Comparison of ENCODE assay signal across 10 mouse cellular contexts in the genomic region with DNA sequence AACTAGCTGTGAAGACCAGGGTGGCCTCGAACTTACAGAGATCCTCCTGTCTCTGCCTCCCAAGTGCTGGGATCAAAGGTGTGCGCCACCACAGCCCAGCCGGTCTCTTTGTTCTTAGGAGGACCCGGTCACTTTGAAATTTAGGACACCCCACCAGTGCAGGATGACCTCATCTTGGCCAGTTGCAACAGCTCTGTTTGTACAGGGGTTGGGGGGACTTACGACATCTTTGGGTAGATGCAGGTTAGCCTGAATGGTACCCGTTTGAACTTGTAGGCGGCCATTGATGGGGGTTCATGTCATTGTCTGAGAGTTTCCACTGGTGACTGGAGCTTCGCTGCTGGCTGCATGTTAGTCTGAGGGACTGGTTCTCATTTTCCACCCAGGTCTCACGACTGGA. TPM values are rescaled to one million over a fixed set of nuclear protein-coding genes. Genes with fewer than 3 reads are reported as not detected.
DNase-seq lines count a peak whose midpoint lies in the region; ATAC-seq and TF ChIP-seq lines count a peak whose summit lies in the region.
"Had no signal": no experiment of that assay in that cellular context is flagged by ENCODE, and none has a peak within 500 bp of the region (broad histone marks: within the 10 kb centered on the region; RNA-seq: fewer than 3 reads in every experiment).

No protein-coding gene starts in this region.

- no peak overlapping the region for H3K9ac ChIP-seq in forebrain, embryonic 13.5 days
- no peak overlapping the region for H3K9ac ChIP-seq in lung, embryonic 15.5 days
- H3K9ac ChIP-seq: midbrain, embryonic 12.5 days had no signal

- 77% methylated on average over 9 of the region's 9 CpGs for WGBS in forebrain, embryonic 10.5 days
- WGBS in forebrain, embryonic 13.5 days, result 78% methylated on average over 9 of the region's 9 CpGs
- WGBS in lung, embryonic 15.5 days, result 71% methylated on average over 9 of the region's 9 CpGs
- 76% methylated on average over 9 of the region's 9 CpGs for WGBS in lung, adult 2 months

- peak overlapping the region; percentile 64; the same call in 1 of the 2 replicates for H3K27ac ChIP-seq in forebrain, embryonic 10.5 days
- no peak overlapping the region for H3K27ac ChIP-seq in forebrain, embryonic 13.5 days
- H3K27ac ChIP-seq in lung, embryonic 15.5 days, result peak overlapping the region; percentile 5; the same call in 1 of the 2 replicates
- H3K27ac ChIP-seq: midbrain, embryonic 12.5 days had no signal

- no peak for TF ChIP-seq CTCF in lung, adult 2 months (IDR thresholded peaks at IDR 0.05; ENCODE audit: insufficient read depth, low read length)

- no peaks in the 10 kb centered on the region for H3K36me3 ChIP-seq in forebrain, embryonic 10.5 days (replicated peaks)
- no peaks in the 10 kb centered on the region for H3K36me3 ChIP-seq in forebrain, embryonic 13.5 days (ENCODE audit: poor library complexity, severe bottlenecking)
- H3K36me3 ChIP-seq in lung, embryonic 15.5 days, result no peaks in the 10 kb centered on the region
- H3K36me3 ChIP-seq: midbrain, embryonic 12.5 days had no signal

- H3K4me1 ChIP-seq in forebrain, embryonic 10.5 days, result peaks cover 41% of the 10 kb centered on the region
- H3K4me1 ChIP-seq in forebrain, embryonic 13.5 days, result peaks cover 3% of the 10 kb centered on the region; the same call in 1 of the 2 replicates
- H3K4me1 ChIP-seq in lung, embryonic 15.5 days, result peaks cover 50% of the 10 kb centered on the region
- H3K4me1 ChIP-seq in lung, adult 2 months (ENCODE audit: control insufficient read depth, insufficient read depth, low read length), result peaks cover 6% of the 10 kb centered on the region

- TF ChIP-seq POLR2A in lung, adult 2 months (IDR thresholded peaks at IDR 0.05; ENCODE audit: borderline replicate concordance, extremely low read depth, low read depth, low read length), result no peak

- no peaks in the 10 kb centered on the region for H3K9me3 ChIP-seq in forebrain, embryonic 10.5 days
- no peaks in the 10 kb centered on the region for H3K9me3 ChIP-seq in forebrain, embryonic 13.5 days (replicated peaks)
- no peaks in the 10 kb centered on the region for H3K9me3 ChIP-seq in lung, embryonic 15.5 days
- H3K9me3 ChIP-seq: midbrain, embryonic 12.5 days had no signal

- no peak for ATAC-seq in forebrain, embryonic 13.5 days
- no peak for ATAC-seq in lung, embryonic 15.5 days (ENCODE audit: borderline replicate concordance, extremely low read depth, low FRiP score, low TSS enrichment)
- ATAC-seq in neutrophil, adult 5-6 weeks (ENCODE audit: extremely low read depth, insufficient number of reproducible peaks, low FRiP score, poor library complexity, severe bottlenecking), result 0 out of 2 replicates have a peak, but pooled peaks have one; percentile 21
- no peak for ATAC-seq in erythroid progenitor cell, adult 5-6 weeks (replicated peaks; ENCODE audit: low FRiP score, poor library complexity, severe bottlenecking)

- no peak for DNase-seq in forebrain, embryonic 10.5 days (ENCODE audit: extremely low spot score, low spot score)
- no peak for DNase-seq in lung, adult 2 months
- DNase-seq in heart, postnatal 4 days, result peak; percentile 2
- no peak for DNase-seq in natural killer cell, adult 2 months (ENCODE audit: low spot score in 2 of 2)
- DNase-seq: cerebellum, postnatal 14 days had no signal

- H3K4me2 ChIP-seq in forebrain, embryonic 13.5 days, result no peak overlapping the region
- H3K4me2 ChIP-seq in lung, embryonic 15.5 days, result peak overlapping the region; percentile 32
- H3K4me2 ChIP-seq: midbrain, embryonic 12.5 days had no signal

- no peaks in the 10 kb centered on the region for H3K27me3 ChIP-seq in forebrain, embryonic 10.5 days (ENCODE audit: poor library complexity, severe bottlenecking)
- H3K27me3 ChIP-seq in forebrain, embryonic 13.5 days, result no peaks in the 10 kb centered on the region
- H3K27me3 ChIP-seq in lung, embryonic 15.5 days, result no peaks in the 10 kb centered on the region
- H3K27me3 ChIP-seq: midbrain, embryonic 12.5 days had no signal

- H3K4me3 ChIP-seq in forebrain, embryonic 10.5 days, result peak overlapping the region; percentile 18; the same call in 1 of the 2 replicates
- H3K4me3 ChIP-seq in forebrain, embryonic 13.5 days, result no peak overlapping the region
- no peak overlapping the region for H3K4me3 ChIP-seq in lung, embryonic 15.5 days
- no peak overlapping the region for H3K4me3 ChIP-seq in lung, adult 2 months (replicated peaks; ENCODE audit: extremely low read depth, low read depth, low read length)
- H3K4me3 ChIP-seq: midbrain, embryonic 12.5 days had no signal

RNA-seq across cellular contexts. Expression of gene Sik1, which starts 14.8 kb away (rescaled TPM):
- polyA plus RNA-seq in forebrain, embryonic 10.5 days (2016; fragmentation: Nextera tagmentation; extraction: Ambion mirVana), result 10.0 and 11.4 TPM in 2 replicates
- 13.5 and 13.8 TPM in 2 replicates for polyA plus RNA-seq in forebrain, embryonic 13.5 days (2015; fragmentation: Nextera tagmentation; extraction: Ambion mirVana)
- polyA plus RNA-seq in lung, embryonic 15.5 days (2015; fragmentation: Nextera tagmentation; extraction: Ambion mirVana), result 32.7 and 35.4 TPM in 2 replicates
- 60.5 and 87.9 TPM in 2 replicates for polyA plus RNA-seq in lung, adult 2 months (2012; rRNA removed)
- 10 to 100 TPM; 74.3 to 79.7 TPM for total RNA-seq in heart, postnatal 4 days (2021)
- total RNA-seq in neutrophil, adult 5-6 weeks (2017), result 79.1 and 90.7 TPM in 2 replicates
- 7.6 and 9.2 TPM in 2 replicates for total RNA-seq in erythroid progenitor cell, adult 5-6 weeks (2015; ENCODE audit: low replicate concordance)
- 2.2 and 5.9 TPM in 2 replicates for total RNA-seq in erythroid progenitor cell, adult 5-6 weeks (2017; ENCODE audit: low replicate concordance)
